Mouse (Mus musculus): ENCODE results near the gene Kif3c.

DNA sequence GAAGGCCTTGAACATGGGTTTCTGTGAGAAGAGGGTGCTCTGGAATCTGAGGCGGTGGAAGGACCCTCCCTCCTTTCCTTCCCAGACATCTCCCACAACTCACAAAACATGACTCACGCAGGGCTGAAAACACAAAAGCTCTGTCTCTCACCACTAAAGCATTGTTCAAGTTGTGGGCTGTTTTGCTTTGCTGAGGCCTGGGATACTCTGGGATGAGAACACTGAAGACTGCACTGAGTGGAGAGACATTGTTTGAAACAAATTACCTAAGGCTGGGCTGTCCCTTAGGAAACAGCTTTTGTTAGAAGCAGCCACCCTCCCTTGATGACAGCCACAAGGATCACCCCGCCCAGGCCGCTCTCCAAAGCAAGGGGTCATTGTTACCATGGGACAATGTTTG is 28.2 kb downstream of the Kif3c start:
- TF ChIP-seq POLR2A (IDR thresholded peaks at IDR 0.05; ENCODE audit: borderline replicate concordance, control insufficient read depth, low read depth, low read length) (no peak), CTCF (IDR thresholded peaks at IDR 0.05; ENCODE audit: control insufficient read depth, insufficient read depth, low read length) (no peak)
